Mouse (Mus musculus) lung, postnatal 10 days (tissue): Measurements from ENCODE around the gene Vegfa.

ENCODE experiments used
- DNase-seq: peaks from one replicate; pipeline ENCODE4 v3.0.0; 2021

Vegfa gene

GRCm38 (mm10) chr17:46049567-46049966, 17.4 kb upstream of the Vegfa start:
- DNase-seq, result no peak

- DNase-seq, result no peak
Measured at GRCm38 (mm10) chr17:46048184-46048583, 16.0 kb upstream of the Vegfa start.

- no peak for DNase-seq
Measured at GRCm38 (mm10) chr17:46045742-46046141, 13.6 kb upstream of the Vegfa start.

- no peak for DNase-seq
Measured at GRCm38 (mm10) chr17:46044953-46045352, 12.8 kb upstream of the Vegfa start.

- DNase-seq, result no peak
Measured at GRCm38 (mm10) chr17:46042158-46042557, 10.0 kb upstream of the Vegfa start.

GRCm38 (mm10) chr17:46041679-46042078, 9.5 kb upstream of the Vegfa start:
- DNase-seq, result no peak

- peak; percentile 79 for DNase-seq
Measured at GRCm38 (mm10) chr17:46041223-46041622, 9.1 kb upstream of the Vegfa start.

GRCm38 (mm10) chr17:46040561-46040960, 8.4 kb upstream of the Vegfa start:
- DNase-seq, result no peak

- no peak for DNase-seq
Measured at GRCm38 (mm10) chr17:46038906-46039305, 6.7 kb upstream of the Vegfa start.

- DNase-seq, result no peak
Measured at GRCm38 (mm10) chr17:46036400-46036799, 4.2 kb upstream of the Vegfa start.

- no peak for DNase-seq
Measured at GRCm38 (mm10) chr17:46034110-46034509, 1.9 kb upstream of the Vegfa start.

- DNase-seq, result no peak
Measured at GRCm38 (mm10) chr17:46033607-46034006, 1.4 kb upstream of the Vegfa start.

GRCm38 (mm10) chr17:46033122-46033521, 953 bp upstream of the Vegfa start:
- no peak for DNase-seq

GRCm38 (mm10) chr17:46031621-46032211, 453 bp downstream of the Vegfa start:
- peak; percentile 86 for DNase-seq

GRCm38 (mm10) chr17:46030731-46031620, 1.2 kb downstream of the Vegfa start:
- DNase-seq, result peak; percentile 86

GRCm38 (mm10) chr17:46030323-46030730, 1.8 kb downstream of the Vegfa start:
- DNase-seq, result peak; percentile 59

- DNase-seq, result no peak
Measured at GRCm38 (mm10) chr17:46029554-46030207, 2.5 kb downstream of the Vegfa start.

GRCm38 (mm10) chr17:46029052-46029553, 3.1 kb downstream of the Vegfa start:
- DNase-seq, result no peak

GRCm38 (mm10) chr17:46028210-46029051, 3.7 kb downstream of the Vegfa start:
- no peak for DNase-seq

- DNase-seq, result peak; percentile 91
Measured at GRCm38 (mm10) chr17:46027066-46027917, 4.9 kb downstream of the Vegfa start.

- no peak for DNase-seq
Measured at GRCm38 (mm10) chr17:46025927-46026668, 6.1 kb downstream of the Vegfa start.
